Mouse (Mus musculus) frontal cortex, postnatal 10 days (tissue): Measurements from ENCODE around the gene Plekha7.

Experiments
- DNase-seq, 2 experiments: peaks; one replicate each; pipeline ENCODE4 v3.0.0; 2022; ENCODE audit warnings: low spot score in 2 of 2, mixed read lengths in 1 of 2

The Plekha7 gene

DNA sequence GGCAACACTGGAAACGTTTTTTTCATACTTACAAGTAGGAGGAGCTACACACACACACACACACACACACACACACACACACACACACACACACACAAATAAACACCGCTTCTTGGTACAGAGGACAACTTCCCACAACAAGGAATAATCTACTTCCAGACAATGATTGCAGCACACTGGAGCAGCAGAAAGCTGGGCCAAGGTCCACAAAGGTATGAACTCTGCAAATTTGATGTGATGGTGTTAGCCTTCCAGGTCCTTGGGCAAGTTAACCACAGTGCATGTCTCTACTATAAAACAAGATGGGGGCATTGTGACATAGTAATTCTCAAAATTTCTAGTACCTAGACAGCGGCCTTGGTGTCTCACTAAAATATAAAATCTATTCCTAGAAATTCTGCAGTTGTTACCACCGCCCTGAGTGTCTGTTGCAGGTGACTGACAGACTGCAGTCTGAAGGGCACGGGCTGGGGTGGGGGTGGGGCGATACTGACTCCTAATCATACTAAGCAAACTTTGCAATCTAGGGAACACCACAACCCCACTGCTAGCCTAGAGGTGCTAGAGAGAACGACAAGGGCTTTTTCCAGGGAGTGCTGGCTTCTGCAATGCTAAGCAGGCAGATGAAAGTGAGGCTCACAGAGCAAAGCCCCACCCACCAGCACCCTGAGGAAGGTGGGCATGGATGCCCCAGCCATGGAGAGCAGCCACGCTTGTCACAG is 85.7 kb downstream of the Plekha7 start:
- DNase-seq: no peak

DNA sequence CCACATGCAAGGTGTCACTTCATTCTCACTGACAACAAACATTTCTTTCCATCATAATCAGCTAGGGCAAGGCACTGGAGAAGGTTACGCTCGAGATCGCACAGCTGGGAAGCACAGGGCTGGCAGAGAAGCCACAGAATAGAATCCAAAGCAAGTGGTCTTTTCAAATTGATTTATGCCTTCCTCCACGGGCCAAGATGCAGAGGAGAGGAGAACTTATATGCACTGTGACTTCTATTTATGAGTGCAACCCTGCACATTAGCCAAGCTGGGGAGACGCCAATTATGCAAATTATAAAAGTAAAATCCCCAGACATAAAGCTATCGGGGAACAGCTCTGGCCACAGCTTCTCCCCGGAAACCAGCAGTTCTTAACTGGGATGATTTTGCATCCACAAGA is 86.3 kb downstream of the Plekha7 start:
- no peak for DNase-seq

DNA sequence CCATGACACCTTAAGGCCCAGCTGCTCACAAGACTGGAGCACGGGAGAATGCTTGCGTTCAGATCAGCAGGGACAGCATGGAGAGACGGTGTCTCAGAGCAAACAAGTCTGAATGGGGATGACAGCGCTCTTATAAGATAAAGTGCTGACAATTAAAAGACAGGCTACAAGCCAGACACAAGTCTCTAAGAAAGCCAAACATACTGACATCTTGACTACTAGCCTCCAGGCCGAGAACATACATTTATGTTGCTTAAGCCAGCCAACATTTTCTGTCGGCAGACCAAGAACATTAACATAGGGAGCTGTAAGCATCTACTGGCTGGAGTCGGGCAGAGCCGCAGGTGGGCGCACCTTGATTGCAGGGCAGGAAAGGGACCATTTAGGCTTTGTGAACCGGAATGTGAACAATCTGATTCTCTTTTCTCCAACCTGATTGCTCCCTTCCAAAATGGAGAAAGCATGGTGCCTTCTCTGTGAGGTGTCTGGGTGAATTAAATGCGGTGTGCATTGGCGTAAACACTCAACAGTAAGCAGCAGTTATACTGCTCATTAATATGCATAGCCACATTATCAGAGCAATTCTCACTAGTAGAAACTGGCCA is 88.0 kb downstream of the Plekha7 start:
- no peak for DNase-seq

DNA sequence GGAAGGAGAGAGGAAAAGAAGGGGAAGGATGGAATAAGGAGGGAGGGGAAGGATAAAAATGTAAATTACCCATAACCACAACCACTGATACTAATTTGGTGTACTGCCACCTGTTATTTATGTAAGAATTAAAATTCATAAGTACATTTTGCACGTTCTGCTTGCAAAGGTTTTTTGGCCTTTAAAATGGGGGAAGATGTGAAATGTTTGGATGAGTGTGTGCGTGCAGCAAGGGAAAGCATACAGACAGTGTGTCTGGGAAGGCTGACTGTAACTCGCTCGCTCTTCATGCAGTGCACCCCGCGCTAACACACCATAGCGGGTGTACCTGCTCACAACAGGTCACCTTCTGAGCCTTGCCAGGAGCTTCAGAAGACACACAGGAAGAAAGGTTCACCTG is 90.4 kb downstream of the Plekha7 start:
- no peak for DNase-seq

DNA sequence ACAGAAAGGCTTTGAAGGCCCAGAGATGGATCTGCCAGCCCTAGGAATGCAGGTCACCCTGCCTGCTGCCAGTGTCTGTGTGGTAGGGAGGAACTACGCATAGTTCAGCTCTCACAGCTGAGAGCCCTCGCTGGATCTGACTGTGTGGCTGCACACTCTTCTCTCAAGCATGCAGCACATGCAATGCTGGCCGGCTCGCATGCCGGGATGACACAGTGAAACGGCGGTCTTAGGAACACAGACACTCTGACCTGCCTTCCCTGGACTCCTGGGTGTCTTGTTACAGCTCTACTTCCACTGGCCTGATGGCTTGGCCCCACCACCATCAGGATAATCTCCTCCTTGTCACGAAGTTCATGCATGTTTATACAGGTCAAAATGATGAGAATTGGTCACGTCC is 96.3 kb downstream of the Plekha7 start:
- DNase-seq: no peak

DNA sequence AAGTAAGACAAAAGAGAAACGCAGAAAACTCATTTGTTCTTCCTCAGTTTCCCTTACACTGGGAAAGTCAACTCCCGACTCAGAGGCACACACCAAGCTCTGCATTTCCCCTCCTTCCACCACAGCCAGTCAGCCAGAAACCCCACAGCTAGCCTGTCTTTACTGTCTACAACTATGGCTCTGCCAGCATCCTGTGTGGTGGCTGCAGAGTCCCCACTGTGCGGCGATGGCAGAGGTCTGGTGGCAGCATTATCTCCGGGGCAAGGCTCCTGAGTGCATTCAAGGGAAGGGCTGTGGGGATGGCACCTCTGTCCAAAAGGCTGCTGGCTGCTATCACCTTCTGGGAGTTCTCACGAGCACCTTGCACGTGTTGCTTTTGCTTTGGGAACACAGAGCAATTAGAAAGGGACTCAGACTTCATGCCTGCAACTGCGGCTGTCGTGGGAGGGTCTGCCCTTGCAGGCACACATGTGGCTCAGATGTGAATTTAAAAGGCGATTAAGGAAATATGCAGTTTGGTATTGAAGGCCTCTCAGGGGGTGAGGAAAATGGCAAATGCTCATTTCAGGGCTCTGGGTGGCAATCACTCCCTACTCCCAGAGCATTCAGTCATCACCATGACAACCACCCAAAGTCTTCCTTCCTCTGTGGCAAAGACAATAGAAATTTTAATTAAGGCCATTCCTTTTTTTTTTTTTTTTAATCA is 98.1 kb downstream of the Plekha7 start:
- DNase-seq: no peak

DNA sequence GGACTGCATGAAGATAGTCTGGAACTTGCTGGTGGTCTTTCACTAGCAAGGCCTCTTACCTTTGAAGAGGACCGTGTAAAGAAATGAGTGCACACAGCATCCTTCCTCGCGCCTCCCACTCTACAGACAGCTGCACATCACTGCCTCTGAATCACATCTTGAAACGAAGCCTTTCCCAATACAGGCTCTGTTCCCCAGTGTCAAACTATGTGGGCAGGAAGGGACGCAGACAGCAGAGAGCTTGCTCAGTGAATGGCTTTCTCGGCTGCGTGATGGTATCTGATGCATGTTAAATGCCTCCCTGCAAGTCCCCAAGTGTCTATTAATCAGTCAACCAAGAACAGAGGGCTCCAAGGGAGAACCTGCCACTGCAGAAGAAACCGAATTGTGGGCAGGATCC is 99.3 kb downstream of the Plekha7 start:
- DNase-seq: no peak

DNA sequence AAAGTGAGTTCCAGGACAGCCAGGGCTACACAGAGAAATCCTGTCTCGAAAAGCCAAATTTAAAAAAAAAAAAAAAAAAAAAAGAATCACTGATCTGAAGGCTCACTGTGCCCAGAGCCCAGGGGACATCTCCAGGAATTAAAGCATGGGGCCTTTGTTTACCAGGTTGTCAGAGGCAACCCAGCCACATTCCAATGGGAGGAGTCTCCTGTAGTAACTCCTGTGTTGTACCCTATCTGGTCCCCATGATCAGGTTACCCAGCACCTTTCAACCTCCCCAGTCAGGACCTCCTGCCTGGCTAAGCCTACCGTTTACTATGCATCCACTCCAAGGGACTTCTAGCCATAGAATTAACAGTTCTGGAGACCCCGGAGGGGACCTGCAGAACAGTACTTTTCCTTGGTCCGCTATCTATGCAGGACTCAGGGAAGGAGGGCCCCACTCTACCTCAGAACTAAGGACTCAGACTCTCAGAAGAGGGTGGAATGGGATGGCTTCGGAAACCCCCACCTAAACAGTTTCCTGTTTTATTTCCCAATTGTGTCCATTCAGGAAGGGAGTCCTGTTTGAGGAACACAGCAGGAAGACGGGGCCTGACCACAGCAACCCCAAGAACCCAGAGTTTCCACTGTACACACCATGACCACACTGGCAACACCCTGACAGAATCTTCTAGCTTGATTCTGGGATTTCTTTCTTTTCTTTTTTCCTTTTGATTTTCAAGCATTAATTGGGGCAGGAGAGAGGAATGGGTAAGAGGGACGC is 101.2 kb downstream of the Plekha7 start:
- DNase-seq: no peak

DNA sequence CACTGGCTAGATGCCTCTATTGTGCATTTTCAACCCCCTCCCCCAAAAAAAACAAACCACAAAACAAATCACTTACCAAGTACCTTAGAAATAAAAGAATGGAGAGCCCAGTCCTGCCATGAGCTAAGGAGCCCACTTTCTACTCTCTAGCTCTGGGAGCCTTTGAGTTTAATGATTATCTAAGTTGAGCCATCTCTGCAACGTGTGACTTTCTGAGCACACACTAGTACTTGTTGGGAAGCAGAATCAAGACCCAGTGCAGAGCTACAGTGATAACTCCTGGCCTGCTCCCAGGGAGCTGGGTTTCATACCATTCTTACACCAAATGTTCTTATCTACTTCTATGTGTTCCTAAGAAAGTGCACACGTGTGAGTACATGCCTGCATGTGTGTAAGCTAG is 102.7 kb downstream of the Plekha7 start:
- no peak for DNase-seq

DNA sequence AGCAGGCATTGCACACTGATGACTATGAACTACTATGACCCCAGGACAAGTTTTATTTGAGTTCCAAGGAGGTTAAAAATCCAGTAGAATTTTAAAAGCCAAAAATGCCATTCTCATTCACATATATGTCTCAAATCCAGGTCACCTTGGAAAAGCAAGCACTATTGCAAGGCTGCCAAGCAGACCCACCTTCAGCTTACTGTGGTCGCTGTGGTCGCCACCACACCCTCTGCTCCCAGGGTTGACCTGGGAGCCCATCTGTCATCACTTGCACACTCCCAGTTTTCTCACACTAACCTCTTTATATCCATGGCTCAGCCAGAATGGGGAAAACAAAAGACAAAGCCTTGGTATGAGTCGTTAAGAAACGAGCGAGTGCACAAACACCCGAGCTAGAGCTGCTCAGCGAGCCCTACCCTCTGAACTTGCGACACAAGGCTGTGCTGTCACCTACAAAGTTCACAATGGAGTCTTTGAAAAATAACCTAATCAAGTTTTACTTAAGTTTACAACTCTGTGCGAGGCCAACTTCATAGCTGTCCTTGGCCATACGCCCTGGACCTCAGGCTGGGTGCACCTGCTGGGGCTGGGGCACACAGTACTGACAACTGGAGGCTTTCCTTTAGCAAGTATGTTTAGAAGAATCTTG is 106.0 kb downstream of the Plekha7 start:
- DNase-seq: no peak

DNA sequence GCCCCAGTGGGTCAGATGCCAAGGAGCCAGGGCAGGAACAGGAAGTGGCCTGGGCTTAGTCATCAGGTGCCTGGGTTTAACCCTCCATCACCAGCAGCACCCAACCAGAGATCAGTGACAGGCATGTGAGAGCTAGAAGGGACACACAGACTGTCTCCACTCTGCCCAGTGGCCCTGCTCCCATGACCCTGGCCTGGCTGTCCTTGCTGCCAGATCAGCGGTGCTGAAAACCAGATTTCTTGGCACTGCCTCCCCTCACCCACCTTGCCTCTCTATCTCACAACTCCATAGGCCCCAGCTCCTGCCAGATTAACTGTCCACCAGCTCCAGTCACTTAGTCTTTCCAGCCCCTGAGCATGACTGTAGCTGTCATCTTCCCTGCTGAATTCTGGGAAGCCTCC is 107.2 kb downstream of the Plekha7 start:
- no peak for DNase-seq

DNA sequence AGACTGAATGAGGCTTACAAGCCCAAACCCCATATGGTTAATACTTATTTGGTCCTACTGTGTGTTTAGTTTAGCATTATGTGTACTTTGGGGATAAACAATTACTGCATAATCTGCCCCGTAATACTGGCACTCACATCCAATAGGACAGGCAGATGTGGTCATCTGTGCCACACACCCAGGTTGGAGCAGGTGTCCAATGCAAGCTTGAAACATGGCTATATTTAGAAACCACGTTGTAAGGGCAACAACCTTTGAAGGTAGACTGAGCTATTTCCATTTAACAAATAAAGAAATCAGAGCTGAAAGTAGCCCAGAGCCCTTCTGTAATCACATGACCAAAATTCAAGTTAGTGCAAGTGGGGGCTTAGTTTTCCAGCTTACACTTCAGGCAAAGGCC is 107.6 kb downstream of the Plekha7 start:
- DNase-seq: no peak

DNA sequence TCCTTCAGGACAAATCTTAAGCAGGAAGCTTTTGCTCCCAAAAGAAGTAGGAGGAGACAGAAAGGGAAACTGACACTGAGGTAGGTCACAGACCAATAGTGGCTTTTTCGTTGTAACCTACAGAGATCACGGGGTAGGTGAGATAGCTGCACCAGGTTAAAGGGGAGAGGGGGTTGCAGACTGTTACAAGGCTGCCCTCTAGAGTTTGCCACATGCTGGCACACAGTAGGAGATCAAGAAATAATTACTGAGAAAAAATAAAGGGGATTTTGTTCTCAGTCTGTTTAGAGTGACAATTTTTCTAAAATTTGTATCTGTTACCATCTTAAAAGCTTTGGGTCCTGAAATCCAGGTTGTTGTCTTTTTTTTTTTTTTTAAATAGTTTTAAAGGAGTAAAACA is 109.3 kb downstream of the Plekha7 start:
- no peak for DNase-seq

DNA sequence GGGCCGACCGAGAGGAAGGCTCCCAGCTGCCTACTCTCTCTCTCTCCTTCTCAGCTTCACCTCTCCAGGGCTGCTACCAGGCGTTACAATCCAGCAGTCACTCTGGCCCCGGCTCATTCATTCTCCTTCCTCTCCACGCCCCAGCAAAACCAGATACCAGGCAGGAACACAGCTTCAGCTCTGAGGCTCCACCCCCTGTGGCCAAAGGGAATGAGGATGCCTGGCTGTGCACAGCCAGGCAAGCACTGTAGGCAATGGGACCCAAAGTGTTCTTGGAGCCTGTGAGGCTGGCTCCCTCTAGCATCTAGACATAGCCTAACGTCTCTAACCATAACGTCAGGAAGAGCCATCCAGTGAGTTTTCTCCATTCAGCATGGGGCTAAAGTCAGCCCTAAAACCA is 109.8 kb downstream of the Plekha7 start:
- DNase-seq: no peak

DNA sequence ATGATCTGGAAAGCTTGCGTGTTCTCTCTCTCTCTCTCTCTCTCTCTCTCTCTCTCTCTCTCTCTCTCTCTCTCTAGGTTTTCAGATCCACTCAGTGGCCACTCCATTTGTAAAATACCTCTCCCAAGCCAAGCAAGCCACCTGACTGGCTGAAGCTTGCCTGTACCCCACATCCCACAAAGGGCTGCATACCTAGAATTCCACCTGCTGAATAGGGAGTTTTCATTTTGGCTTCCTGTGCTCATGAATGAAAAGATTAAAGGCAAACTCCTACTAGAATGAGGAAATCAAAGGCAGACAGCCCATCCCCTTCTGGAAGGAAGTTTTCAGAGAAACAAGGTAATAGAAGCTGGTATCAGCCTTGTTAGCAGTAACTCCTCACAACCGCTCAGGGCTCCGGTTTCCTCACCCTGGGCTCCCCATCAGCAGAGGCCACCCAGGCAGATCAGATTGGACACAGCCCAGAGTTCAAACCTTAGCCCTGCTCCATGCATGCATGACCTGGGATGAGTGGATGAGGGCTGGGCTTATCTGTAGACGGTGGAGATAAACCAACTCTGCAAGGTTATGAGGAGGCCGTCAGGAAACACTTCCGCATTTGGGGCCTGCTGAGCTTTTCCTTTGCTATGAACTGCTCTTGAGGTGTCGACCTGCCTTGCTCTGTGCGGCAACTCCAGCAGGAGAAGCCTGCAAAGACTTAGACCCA is 111.0 kb downstream of the Plekha7 start:
- DNase-seq: no peak

DNA sequence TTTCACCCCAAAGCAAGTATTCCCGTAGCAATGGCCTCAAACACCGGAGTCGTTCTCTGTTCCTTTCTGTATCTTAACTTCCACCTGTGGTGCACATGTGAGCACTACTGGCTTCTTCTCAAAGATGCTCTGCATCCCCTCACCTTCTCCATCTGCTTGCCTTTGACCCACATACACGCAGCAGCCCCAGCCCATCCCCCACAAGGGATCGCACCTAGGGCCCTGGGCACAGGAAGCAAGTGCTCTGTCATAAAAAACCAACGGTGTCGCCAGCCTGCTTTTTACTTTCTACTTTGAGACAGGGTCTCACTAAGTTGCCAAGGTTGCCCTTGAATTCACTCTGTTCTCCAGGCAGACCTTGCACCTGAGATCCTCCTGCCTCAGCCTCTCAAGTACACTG is 113.2 kb downstream of the Plekha7 start:
- DNase-seq: no peak

DNA sequence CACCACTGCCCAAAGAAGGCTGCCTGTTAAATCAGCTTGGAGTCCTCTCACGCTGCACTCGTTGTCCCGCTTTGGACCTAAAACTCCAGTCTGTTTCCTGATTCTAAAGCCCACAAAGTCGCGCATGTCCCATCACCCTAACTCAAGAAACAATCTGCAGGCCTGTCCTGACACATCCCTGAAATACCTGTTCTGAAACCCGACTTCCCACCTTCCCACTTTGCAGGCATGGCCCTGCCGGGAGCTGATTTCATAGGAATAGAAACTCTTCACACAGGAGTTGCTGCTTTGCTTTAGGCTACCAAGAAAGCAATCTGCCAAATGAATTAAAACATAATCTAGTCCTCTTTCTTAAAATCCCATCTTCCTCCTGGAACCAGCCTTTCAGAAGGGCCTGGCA is 115.2 kb downstream of the Plekha7 start:
- no peak for DNase-seq

DNA sequence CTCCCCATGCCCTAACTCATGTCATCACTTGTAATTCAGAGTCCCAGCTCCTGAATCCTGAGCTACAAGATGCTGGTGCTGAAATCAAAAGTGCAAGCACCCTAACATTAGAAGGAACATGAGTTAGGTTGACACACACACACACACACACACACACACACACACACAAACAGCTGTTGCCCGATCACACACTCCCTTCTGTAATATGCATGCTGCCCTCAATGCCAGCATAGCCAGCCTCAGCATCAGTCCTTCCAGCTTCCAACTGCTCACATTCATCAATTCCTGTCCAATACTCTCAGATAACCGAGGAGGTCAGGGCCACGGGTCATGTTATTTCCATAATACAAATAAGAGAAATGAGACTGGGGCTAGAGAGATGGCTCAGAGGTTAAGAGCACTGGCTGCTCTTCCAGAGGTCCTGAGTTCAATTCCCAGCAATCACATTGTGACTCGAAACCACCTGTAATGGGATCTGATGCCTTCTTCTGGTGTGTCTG is 116.0 kb downstream of the Plekha7 start:
- no peak for DNase-seq

DNA sequence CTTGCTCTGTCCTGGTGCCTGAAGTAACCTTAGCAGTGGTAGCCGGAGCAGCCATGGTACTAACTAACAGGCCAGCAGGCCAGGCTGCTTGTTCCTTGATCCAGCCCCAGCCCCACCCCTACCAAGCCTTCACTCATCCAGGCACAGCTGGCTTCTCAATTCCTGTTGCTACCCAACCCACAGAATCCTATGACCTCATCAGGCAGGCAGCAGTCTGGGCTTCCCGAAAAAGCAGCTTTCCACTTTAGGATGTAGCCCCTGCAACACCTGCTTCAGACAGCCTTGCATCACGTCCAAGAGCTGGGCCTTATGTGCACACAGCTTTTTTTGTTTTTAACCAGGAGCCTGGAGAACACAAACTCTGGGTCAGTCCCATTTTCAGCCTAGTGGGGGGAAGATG is 117.0 kb downstream of the Plekha7 start:
- DNase-seq: peak in 1 of 2 experiments; percentile 54

DNA sequence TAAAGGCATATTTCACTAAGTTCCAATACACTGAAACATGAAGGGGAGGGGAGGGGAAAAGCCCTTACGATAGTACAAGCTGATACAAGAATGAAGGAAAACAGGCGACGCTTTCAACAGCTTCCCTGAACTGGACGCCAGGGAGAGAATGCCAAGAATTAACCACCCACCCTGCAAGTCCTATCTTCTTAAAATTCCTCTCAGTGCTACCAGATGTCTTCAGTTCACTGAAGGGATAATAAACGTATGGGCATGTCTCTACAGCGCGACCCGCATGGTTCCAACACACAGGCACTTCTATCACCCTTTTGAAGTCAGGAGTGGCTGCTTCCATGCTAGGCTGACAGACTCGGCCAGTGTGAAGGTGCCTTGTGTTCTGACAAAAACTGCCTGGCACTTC is 118.5 kb downstream of the Plekha7 start:
- no peak for DNase-seq

DNA sequence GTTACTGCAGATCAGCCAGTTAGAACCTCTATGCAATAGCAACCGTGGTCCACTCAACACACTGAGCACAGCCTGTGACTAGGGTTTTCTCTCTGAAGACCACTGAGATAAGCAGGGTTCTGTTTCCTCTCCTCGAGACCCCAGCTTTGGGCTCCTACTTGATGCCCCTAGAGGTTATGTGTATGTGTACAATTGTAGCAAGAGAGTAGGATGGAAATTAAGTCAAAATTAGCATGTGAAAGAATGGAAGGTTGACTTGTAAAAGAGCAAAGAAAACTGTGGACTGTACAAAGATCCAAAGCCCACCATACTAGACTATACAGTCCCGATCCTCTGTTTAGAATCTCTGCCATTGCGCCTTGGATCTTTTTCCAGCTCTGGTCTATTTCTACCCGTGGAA is 119.8 kb downstream of the Plekha7 start:
- DNase-seq: no peak
